Mouse (Mus musculus): Measurements from ENCODE around the gene Tma16.

The Tma16 gene

DNA sequence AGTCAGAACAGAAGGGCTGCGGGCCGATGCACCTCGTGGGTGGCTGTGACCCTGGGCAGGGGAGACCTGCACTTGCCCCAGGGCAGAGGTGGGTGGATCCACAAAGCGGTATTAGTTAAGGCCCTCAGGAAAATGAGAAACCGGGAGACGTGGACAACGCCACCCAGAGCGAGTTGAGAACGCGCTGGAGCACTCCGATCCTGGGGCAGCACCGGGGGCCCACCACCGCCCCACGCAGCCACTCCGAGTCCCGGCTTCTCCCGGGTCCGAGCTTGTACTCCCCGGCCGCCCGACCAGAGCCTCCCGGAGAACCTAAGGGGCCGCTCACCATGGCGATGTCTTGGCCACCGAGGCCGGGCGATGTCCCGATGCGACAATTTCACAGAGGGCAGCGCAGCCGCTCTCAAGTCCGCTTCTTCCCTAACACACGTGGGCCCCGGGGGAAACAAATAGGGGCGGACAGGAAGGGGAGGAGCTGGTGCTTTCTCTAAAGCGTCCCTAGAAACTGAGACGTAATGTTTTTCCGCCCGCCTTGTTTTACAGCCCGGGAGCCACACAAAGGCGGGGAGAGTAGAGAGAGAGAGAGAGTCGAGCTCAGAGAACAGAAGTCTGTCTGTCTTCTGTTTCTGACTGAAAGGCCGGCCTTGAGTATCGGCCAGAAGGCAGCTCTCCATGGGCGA lies at the start of gene Tma16:
TSS of gene Tma16 (minus strand) at position 447 of the 680 bp plus-strand sequence.
- DNase-seq (ENCODE audit: inconsistent age in 2 of 2, low spot score in 1 of 2), result peak; percentile 81 to 95

DNA sequence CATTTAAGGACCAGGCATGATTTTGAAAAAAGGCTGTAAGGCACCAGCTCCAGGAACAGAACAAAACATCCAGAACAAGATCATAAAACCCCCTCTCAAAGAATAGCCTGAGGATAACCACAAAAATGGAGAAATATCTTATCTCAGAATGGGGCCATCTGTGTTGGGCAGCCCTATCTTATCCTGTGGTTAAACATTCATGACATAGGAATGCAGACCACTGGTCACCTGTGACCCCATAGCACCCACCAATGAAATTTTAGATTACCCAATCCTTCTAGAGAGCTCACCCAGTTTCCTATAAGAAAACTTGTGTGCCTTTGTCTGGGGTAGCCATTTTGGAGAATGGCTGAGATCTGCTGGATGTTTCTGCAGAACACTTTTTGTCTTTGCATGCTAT lies 34.2 kb upstream of the Tma16 start:
- DNase-seq (ENCODE audit: inconsistent age in 2 of 2, low spot score in 1 of 2), result no peak

DNA sequence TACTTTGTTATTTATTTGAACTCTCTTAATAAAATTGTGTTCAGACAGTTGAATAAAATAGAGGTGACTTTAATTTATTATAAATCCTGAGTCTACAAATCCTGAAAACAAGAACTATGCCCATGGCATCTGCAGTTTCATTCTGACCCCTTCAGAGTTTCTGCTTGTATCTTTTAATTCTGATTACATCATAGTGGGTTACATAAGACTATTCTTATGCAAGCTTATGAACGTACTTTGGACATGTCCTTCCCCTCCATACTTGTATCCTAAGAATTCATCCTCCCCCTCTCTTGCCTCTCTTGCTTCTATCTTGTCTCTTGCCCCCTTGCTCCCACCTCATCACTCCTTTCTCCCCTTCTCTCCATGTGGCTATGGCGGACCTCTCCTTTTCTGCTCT lies 32.8 kb upstream of the Tma16 start:
- DNase-seq (ENCODE audit: inconsistent age in 2 of 2, low spot score in 1 of 2), result no peak

DNA sequence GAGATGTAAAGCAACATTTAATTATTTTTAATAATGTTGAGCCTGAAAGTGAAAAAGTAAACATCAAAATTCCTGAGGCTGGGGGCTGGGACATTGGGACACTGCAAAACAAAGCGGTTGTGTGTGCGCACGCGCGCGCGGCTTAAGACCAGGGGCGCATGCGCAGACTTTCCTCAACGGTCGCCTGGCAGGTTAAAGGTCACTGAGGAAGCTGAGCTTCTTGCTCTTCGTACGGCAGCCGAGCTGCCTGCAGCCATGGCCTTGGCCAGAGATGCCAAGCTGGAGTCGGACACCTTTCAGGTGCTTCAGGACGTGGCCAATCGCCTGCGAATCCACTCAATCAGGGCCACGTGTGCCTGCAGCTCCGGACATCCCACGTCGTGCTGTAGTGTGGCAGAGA lies 25.2 kb upstream of the Tma16 start, which contains the start of gene Tktl2:
TSS of gene Tktl2 (plus strand) at position 220 of the 400 bp plus-strand sequence.
- DNase-seq (ENCODE audit: inconsistent age in 2 of 2, low spot score in 1 of 2), result no peak

DNA sequence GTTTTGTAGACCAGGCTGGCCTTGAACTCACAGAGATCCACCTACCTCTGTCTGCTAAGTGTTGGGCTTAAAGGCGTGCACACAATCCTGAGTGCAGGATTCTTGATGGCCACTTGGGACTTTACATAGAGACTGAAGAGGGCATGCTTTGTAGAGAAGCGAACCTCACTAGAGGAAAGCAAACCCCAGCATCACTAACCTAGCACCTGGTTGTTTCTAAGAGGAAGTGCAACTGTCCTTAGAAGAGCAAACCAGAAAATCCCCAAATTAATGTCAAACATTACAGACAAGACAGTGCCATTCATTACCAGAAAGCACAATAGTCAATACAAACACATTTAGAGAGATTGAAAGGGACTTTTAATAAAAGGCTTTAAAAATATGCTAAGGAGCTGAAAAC lies 17.1 kb upstream of the Tma16 start:
- no peak for DNase-seq (ENCODE audit: inconsistent age in 2 of 2, low spot score in 1 of 2)

DNA sequence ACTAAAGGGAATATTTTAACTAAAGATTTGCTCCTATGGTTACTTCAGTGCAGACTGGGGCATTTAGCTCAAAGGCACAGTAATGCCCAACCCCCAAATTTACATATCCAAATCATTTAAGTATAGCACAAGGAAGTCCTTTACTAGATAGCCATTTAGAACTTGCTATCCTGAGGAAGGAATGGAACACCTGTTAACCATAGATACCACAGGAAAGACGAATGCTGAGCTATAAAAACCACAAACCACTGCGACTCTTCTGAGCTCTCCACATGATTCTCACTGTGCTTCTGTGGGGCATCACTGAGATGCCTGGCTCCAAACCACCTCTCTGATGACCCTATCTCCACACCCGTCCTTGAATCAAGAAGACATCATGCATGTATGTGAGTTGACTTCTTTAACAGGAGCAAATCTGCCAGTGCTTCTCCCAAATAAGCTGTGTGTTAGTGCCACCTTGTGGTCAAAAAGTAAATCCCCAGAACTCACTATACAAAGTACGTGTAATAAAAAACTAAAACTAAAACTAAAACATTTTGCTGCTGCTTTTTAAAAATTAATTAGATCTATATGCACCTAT lies 10.8 kb upstream of the Tma16 start:
- DNase-seq (ENCODE audit: inconsistent age in 2 of 2, low spot score in 1 of 2), result peak in 1 of 2 experiments; percentile 69

DNA sequence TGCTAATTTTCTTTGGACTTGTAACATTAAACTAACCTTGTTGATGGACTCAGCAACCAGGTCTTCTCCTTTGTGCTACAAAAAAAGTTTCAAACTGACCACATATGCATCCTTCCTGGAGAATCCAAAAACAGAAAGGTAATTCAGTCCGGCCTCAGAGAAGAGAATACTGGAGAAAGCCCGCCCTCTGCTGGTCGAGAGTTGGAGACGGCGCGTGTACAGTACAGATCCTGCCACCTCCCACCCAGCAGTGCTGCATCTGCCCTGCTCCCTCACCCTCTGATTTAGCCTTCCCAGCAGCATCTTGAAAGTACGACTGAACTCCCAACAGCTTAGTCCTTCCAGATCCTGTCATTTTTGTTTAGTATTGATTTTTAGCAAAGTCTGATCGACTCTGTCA lies 9.4 kb upstream of the Tma16 start:
- DNase-seq (ENCODE audit: inconsistent age in 2 of 2, low spot score in 1 of 2), result peak; percentile 59 to 85

DNA sequence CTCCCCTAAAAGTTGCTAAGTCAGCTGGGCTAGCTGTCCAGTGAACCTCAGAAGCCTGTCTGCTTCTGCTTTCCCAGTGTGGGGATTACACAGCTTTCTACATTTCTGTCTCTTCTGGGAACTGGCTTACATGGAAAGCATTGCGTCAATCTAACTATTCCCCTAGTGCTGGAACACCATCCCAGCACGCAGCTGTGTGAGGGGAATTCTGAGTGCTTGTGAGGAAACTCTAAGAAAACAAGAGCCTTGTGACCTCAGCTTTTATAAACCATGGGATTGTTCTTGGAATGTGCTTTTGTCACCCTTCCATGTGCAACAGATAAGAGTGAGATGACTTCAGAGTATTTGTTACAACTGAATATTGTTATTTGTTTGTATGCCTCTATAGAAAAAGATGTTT lies 8.2 kb upstream of the Tma16 start:
- DNase-seq (ENCODE audit: inconsistent age in 2 of 2, low spot score in 1 of 2), result no peak

DNA sequence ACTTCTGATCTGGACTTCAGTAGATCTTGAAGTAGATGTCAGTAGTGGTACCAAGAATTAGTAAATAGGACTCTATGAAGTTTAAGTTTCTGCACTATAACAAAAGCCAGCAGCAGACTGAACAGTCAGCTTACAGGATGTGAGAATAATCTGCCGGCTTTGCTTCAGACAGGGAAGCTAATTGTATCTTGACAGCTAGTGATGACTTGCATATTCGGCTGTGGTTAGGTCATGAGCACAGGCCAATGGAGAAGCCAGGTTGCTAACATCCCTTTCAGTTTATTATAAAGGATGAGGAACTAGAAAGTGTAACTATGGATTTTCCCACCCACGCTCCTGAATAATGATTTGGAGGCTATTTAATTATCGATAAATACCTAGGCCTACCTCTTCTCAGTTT lies 4.3 kb upstream of the Tma16 start:
- no peak for DNase-seq (ENCODE audit: inconsistent age in 2 of 2, low spot score in 1 of 2)

DNA sequence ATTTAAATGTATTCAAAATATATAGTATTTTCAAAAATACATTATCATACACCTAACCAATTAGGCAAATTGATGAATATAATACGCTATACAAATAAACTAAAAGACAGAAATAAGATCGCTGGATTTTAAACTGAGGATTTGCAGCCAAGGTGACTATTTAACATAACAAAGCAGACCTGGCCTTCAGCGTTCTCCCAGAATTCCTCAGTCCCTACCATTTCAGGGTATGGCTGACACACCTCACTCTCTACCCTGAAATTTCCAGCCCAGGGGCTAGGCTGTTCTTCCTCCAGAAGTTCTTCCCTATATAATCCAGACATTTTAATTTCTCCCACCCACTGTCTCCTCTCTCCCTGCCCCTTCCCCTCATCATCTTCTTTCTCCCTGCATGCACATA lies 2.2 kb upstream of the Tma16 start:
- DNase-seq (ENCODE audit: inconsistent age in 2 of 2, low spot score in 1 of 2), result no peak

DNA sequence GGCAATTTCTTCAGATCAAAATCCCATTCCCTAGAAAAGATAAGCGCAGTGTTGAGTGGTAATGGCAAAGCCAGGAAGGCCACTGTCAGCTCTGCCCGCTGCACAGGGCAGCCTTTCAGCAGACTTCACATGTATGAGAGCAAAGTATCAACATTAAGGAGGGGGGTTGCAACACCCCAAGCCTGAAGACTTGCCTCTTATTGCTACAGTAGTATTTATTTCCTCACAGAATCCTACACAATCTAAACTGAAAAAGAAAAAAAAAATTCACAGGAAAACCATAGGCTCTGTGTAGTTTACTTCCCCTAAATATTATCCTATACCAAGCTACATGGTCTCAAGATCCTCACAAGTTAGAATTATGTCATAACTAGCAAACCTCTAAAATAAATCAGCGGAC lies 9.4 kb downstream of the Tma16 start:
- no peak for DNase-seq (ENCODE audit: inconsistent age in 2 of 2, low spot score in 1 of 2)

DNA sequence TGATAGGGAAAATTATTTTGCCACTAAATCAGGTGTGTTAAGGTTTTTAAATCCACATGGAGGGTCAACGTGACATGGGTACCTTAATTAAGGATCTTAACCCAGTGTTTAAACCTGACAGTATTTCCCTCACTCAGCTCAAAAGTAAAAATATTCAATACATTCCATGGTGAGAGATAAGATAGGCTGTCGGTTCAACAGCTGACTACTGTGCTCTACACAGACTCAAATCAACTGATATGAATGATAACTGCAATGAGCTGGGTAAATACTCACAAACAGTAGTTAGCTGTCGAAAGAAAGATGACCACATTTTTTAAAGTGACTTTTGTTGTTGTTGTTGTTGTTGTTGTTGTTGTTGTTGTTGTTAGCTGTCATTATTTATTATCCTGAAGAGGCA lies 16.5 kb downstream of the Tma16 start:
- no peak for DNase-seq (ENCODE audit: inconsistent age in 2 of 2, low spot score in 1 of 2)

DNA sequence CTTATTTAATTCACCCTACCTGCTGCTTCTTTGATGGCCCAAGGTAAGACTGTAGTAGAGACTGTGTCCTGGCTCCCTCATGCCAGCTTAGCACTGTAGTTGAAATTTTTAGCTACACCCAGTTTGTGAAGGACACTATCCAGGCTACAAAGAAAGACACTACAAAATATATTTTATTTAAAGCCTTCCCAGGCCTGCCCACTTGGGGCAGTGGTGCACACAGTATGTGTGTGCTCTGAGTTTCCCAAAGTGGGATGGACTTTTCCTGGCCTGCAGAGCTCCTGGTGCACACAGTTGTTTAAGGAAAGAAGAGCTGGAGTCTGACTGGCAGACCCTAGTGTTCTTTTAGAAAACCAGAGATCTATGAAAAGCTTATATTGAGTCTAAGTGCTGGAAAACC lies 29.3 kb downstream of the Tma16 start:
- no peak for DNase-seq (ENCODE audit: inconsistent age in 2 of 2, low spot score in 1 of 2)

DNA sequence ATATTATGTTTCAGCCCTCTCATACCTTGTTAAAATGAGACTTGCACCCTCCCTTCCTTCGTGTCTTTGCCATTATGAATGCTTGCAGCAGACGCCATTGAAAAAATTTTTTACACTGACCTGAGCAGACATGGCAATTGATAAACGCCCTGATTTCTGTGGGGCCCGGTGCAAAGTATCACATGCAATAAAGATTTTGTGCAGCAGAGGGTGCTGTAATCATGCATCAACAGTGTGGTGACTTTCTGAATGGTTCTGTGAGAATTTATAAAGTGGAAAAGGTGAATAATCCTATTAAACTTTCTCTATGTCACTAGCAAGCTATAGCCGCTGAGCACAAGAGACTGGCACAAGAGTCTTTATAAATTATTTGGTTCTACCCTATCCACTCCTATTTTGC lies 35.6 kb downstream of the Tma16 start:
- DNase-seq (ENCODE audit: inconsistent age in 2 of 2, low spot score in 1 of 2), result peak; percentile 15 to 76

DNA sequence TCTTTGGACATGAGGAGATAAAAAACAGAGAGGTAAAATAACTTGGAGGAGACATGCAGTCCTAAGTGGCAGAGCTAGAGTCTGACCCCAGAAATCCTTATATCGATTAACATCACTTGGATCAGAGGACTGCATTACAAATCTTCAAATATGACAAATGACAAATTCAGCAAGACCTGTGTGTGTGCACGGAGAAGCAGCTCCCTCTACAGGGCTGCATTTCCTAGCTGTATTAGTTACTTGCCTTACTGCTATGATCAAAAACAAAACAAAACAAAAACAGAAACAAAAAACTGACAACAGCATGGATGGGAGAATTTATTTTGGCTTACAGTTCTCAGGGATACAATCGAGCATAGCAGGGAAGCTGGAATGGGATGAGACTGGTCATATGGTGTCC lies 41.0 kb downstream of the Tma16 start:
- no peak for DNase-seq (ENCODE audit: inconsistent age in 2 of 2, low spot score in 1 of 2)

DNA sequence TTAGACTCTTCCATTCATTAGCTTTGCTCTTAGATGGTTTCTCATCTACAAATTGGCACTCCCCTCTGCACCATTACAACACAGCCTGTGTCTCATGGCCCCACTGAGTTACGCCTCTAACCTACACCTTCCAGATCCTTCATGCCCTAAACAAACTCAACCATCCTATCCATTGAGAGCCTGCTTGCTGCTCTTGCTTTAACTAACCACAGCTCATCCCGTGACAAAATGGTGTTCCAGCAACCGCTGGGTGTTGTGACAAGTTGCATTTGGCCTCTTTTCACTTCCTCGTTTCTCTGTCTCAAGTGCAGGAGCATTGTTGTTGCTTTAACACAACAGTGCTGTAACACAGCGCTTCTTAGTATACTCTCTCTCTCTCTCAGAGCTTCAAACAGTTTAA lies 42.2 kb downstream of the Tma16 start:
- DNase-seq (ENCODE audit: inconsistent age in 2 of 2, low spot score in 1 of 2), result no peak

DNA sequence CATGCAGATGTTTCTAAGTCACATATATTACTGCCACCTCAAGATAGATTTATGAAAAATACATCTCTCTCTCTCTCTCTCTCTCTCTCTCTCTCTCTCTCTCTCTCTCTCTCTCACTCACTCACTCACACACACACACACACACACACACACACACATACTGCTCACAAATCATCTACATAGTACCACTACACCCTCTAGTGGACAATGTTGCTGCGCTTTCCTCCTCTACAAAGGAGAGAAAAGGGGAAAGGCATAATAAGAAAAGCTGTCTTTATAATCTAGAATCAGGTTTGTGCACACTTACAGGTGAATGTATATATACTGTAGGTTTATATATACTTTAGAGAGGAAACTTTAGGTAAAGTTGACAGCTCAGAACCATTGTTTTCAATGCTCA lies 43.6 kb downstream of the Tma16 start:
- peak in 1 of 2 experiments; percentile 49 for DNase-seq (ENCODE audit: inconsistent age in 2 of 2, low spot score in 1 of 2)

DNA sequence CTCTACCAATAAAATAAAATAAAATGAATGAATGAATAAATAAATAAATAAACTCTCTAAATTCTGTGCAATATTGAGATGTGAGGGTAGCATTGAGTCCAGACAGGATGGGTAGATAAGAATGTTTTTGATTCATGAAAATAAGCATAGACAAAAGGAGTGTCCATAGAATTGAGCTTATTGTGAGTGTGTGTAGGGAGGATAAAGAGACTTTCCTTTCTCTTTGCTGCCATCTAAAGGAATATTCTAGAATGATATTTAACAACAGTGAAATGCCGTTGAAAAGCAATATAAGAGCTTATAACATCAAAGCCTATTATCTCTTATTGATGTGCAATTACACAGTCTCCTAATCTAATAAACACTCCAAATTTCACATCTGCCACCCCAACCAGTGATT lies 45.2 kb downstream of the Tma16 start:
- DNase-seq (ENCODE audit: inconsistent age in 2 of 2, low spot score in 1 of 2), result no peak

DNA sequence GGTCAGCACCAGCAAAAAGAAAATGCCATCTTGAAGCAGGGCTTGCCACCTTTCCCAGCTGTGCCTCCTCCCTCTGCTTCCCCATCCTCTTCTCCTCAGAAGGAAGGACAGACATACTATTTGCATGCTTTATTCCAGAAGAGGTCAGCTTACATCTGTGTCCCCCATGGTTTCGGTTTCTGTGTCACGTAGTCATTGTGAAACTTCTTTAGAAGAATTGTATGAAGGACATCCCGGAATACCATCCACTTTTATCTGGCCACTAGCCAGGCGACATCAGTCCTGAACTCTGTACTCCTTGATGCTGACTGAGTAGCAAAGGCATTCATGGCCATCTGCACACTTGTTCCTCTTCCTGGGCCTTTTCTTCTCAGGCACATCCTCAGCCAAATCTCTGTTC lies 47.9 kb downstream of the Tma16 start:
- DNase-seq (ENCODE audit: inconsistent age in 2 of 2, low spot score in 1 of 2), result peak; percentile 13 to 56

DNA sequence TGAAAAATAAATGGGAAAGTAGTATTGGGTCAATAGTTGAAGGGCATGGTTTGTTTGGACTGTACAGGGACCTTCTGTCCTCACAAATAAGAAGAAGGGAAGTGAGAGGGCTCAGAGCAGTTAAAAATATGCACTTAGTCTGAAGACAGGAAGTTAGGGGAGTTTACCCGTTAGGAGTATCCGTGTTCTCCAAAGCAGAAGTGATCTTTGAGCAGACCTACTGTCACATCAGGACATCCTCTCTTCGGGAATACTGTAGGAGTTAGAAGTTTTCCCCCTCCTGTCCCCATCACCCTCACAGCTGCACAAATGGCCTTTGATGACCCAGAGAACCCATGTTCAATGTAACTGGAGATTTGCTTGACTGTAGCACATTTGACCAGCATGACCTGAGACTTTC lies 48.4 kb downstream of the Tma16 start:
- DNase-seq (ENCODE audit: inconsistent age in 2 of 2, low spot score in 1 of 2), result no peak

DNA sequence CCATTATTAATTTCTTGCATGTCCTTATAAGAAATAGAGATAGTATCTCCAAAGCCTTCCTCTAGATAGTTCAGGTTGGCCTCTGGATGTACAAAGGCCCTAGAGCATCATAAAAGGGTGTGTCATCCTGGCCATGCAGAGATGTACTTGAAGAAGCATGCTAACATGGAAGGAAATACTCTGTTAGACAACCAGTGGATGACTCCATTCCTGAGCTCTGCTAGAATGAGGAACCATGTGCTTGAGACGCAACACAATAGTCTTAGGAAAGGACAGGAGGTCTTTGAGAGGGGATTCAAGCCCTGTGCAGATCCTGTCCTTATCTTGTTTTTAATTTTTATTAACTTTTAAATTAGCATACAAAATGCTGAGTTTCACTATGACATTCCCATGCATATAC lies 49.5 kb downstream of the Tma16 start:
- no peak for DNase-seq (ENCODE audit: inconsistent age in 2 of 2, low spot score in 1 of 2)

DNA sequence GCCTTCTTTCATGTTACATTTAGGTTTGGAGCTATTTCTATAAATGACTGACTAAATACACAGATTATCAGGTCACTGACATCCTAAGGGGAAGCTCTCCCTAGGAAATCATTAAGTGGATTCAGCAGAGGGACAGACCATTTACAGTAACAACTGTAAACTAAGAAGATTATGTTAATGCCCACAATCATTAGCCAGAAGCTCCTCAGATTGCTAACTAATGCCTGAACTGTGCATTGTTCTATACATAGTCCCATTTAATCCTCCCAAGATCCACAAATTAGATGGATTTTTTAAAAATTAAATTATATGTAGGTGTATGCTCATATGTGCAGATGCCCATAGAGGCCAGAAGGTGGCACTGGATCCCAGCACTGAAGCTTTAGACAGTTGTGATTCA lies 52.8 kb downstream of the Tma16 start:
- DNase-seq (ENCODE audit: inconsistent age in 2 of 2, low spot score in 1 of 2), result no peak

DNA sequence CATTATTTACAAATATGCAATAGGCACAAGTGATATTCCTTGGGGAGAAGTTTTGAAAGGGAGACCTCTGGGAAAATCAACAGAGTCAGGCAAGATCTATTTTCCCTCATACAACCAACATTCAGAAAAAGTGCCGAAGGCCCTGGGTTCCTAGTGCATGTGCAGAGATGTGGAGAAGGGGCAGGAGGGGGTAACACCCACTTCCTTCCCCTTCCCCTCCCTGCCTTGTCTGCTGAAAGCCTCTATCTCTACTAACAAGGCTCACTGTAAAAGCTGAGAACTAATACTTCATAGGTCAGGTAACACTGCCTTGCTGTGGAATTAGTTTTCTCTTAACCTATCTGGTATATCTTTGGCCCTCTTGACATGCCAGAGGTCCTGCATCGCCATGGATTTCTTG lies 55.7 kb downstream of the Tma16 start:
- DNase-seq (ENCODE audit: inconsistent age in 2 of 2, low spot score in 1 of 2), result no peak
